Mouse (Mus musculus) G1E (cell line): Measurements from ENCODE around the gene Col25a1.

Source experiments
- CTCF ChIP-seq: IDR thresholded peaks from 2 replicates; pipeline ENCODE4 v1.5.1; 2012; ENCODE audit warnings: low read depth, low read length, inconsistent platforms, mixed read lengths
- GATA1 ChIP-seq: IDR thresholded peaks from 2 replicates; pipeline ENCODE4 v1.6.1; 2012; ENCODE audit warnings: borderline replicate concordance, low read length, inconsistent platforms, mixed read lengths
- GATA2 ChIP-seq: IDR thresholded peaks from 2 replicates; pipeline ENCODE4 v1.6.1; 2012; ENCODE audit warnings: low read depth, low read length, inconsistent platforms, borderline replicate concordance
- POLR2AphosphoS5 ChIP-seq: IDR thresholded peaks from 2 replicates; pipeline ENCODE4 v1.6.1; 2012; ENCODE audit warnings: low read depth, low read length, inconsistent platforms; ENCODE audit not compliant: insufficient replicate concordance

DNA sequence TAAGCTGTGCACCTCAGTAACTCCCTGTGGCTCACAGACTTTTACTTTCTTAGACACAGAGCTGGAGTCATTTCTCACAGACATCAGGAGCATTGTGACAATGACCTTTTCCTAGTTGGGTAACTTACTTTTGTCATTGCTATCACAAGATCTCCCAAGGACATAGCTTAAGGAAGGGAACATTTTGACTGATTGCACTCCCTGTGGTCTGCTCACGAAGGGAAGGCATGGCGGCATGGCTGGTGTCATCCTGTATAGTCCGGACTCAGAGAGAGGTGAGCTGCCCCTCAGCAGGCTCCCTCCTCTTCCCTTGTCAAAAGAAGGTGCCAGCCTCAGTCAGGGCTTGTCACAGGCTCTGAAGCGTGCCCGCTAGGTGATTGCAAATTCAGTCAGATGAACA lies 160.6 kb downstream of the Col25a1 start:
- no peak for TF ChIP-seq CTCF
- no peak for TF ChIP-seq GATA1
- no peak for TF ChIP-seq GATA2
- TF ChIP-seq POLR2AphosphoS5, result no peak
